Mouse (Mus musculus): ENCODE measurements at regions not wholly inside any gene's neighbourhood (a gene's known extent, or its start where the extent isn't known, plus 50 kb on each side); places are given as distances from the start of the nearest gene placed in this dataset.

- TF ChIP-seq CTCF (IDR thresholded peaks at IDR 0.05; ENCODE audit: extremely low read depth, insufficient read depth, insufficient read length, insufficient replicate concordance) (no peak), POLR2A (IDR thresholded peaks at IDR 0.05; ENCODE audit: low read depth, low read length) (no peak; the same call in 1 of the 2 replicates)
Measured at GRCm38 (mm10) chr12:99627898-99628231, 64.5 kb upstream of the Foxn3 start.
